Mouse (Mus musculus): ENCODE measurements around the gene Foxj3. TPM values are rescaled to one million over a fixed set of nuclear protein-coding genes. Genes with fewer than 3 reads are reported as not detected.

The Foxj3 gene
- total and polyA plus RNA-seq, 2 experiments: 6.2 to 6.7 TPM

- Histone ChIP-seq H3K9ac (ENCODE audit: low read depth, low read length) (no peak overlapping the region), H3K27ac (replicated peaks; ENCODE audit: insufficient read depth, low read depth, low read length) (no peak overlapping the region), H3K79me2 (ENCODE audit: control insufficient read depth, insufficient read depth, low read length) (no peaks in the 10 kb centered on the region), H3K4me1 (ENCODE audit: control insufficient read depth, insufficient read depth, low read length) (peaks cover 3% of the 10 kb centered on the region; the same call in 1 of the 2 replicates), H3K36me3 (ENCODE audit: control insufficient read depth, insufficient read depth, low read length) (peaks cover 6% of the 10 kb centered on the region), H3K27me3 (ENCODE audit: control insufficient read depth, insufficient read depth, low read length) (no peaks in the 10 kb centered on the region), H3K4me3 (ENCODE audit: insufficient read depth, low read depth, low read length) (no peak overlapping the region)
- DNase-seq (ENCODE audit: extremely low read depth, low read depth, low spot score): no peak
- no peak for TF ChIP-seq POLR2A (IDR thresholded peaks at IDR 0.05; ENCODE audit: extremely low read depth, insufficient read depth, low read length)
- no peak for TF ChIP-seq CTCF (IDR thresholded peaks at IDR 0.05; ENCODE audit: low read depth, low read length)
- WGBS: 71% methylated on average over 3 of the region's 3 CpGs
These were observed 97.1 kb downstream of the Foxj3 start for GRCm38 (mm10) chr4:119633948-119634347.

GRCm38 (mm10) chr4:119634908-119635660 lies 98.3 kb downstream of the Foxj3 start:
- Histone ChIP-seq H3K27ac (replicated peaks; ENCODE audit: insufficient read depth, low read depth, low read length) (no peak overlapping the region), H3K79me2 (ENCODE audit: control insufficient read depth, insufficient read depth, low read length) (no peaks in the 10 kb centered on the region), H3K9ac (ENCODE audit: low read depth, low read length) (no peak overlapping the region), H3K4me3 (ENCODE audit: insufficient read depth, low read depth, low read length) (no peak overlapping the region), H3K27me3 (ENCODE audit: control insufficient read depth, insufficient read depth, low read length) (no peaks in the 10 kb centered on the region), H3K4me1 (ENCODE audit: control insufficient read depth, insufficient read depth, low read length) (peaks cover 3% of the 10 kb centered on the region; the same call in 1 of the 2 replicates), H3K36me3 (ENCODE audit: control insufficient read depth, insufficient read depth, low read length) (no peaks in the 10 kb centered on the region)
- 84% methylated on average over 6 of the region's 6 CpGs for WGBS
- no peak for TF ChIP-seq CTCF (IDR thresholded peaks at IDR 0.05; ENCODE audit: low read depth, low read length)
- no peak for TF ChIP-seq POLR2A (IDR thresholded peaks at IDR 0.05; ENCODE audit: extremely low read depth, insufficient read depth, low read length)
- no peak for DNase-seq (ENCODE audit: extremely low read depth, low read depth, low spot score)

- Histone ChIP-seq H3K4me3 (ENCODE audit: insufficient read depth, low read depth, low read length) (no peak overlapping the region), H3K79me2 (ENCODE audit: control insufficient read depth, insufficient read depth, low read length) (no peaks in the 10 kb centered on the region), H3K4me1 (ENCODE audit: control insufficient read depth, insufficient read depth, low read length) (peaks cover 3% of the 10 kb centered on the region; the same call in 1 of the 2 replicates), H3K36me3 (ENCODE audit: control insufficient read depth, insufficient read depth, low read length) (no peaks in the 10 kb centered on the region), H3K27ac (replicated peaks; ENCODE audit: insufficient read depth, low read depth, low read length) (no peak overlapping the region), H3K27me3 (ENCODE audit: control insufficient read depth, insufficient read depth, low read length) (no peaks in the 10 kb centered on the region), H3K9ac (ENCODE audit: low read depth, low read length) (no peak overlapping the region)
- 85% methylated on average over 8 of the region's 8 CpGs for WGBS
- TF ChIP-seq CTCF (IDR thresholded peaks at IDR 0.05; ENCODE audit: low read depth, low read length) (no peak), POLR2A (IDR thresholded peaks at IDR 0.05; ENCODE audit: extremely low read depth, insufficient read depth, low read length) (no peak)
- DNase-seq (ENCODE audit: extremely low read depth, low read depth, low spot score): no peak
These were observed 98.9 kb downstream of the Foxj3 start for GRCm38 (mm10) chr4:119635686-119636085.

GRCm38 (mm10) chr4:119636731-119637130 lies 99.9 kb downstream of the Foxj3 start:
- H3K9ac ChIP-seq (ENCODE audit: low read depth, low read length): no peak overlapping the region
- H3K4me3 ChIP-seq (ENCODE audit: insufficient read depth, low read depth, low read length): no peak overlapping the region
- no peaks in the 10 kb centered on the region for H3K27me3 ChIP-seq (ENCODE audit: control insufficient read depth, insufficient read depth, low read length)
- no peaks in the 10 kb centered on the region for H3K79me2 ChIP-seq (ENCODE audit: control insufficient read depth, insufficient read depth, low read length)
- TF ChIP-seq CTCF (IDR thresholded peaks at IDR 0.05; ENCODE audit: low read depth, low read length): no peak
- no peak for TF ChIP-seq POLR2A (IDR thresholded peaks at IDR 0.05; ENCODE audit: extremely low read depth, insufficient read depth, low read length)
- no peak overlapping the region for H3K27ac ChIP-seq (replicated peaks; ENCODE audit: insufficient read depth, low read depth, low read length)
- 83% methylated on average over 7 of the region's 7 CpGs for WGBS
- no peaks in the 10 kb centered on the region for H3K4me1 ChIP-seq (ENCODE audit: control insufficient read depth, insufficient read depth, low read length)
- H3K36me3 ChIP-seq (ENCODE audit: control insufficient read depth, insufficient read depth, low read length): no peaks in the 10 kb centered on the region
- DNase-seq (ENCODE audit: extremely low read depth, low read depth, low spot score): no peak

GRCm38 (mm10) chr4:119637176-119637845 lies 100.5 kb downstream of the Foxj3 start, which contains the start of gene Guca2a:
Guca2a (plus strand) TSS chr4:119637704.
- H3K27ac ChIP-seq (replicated peaks; ENCODE audit: insufficient read depth, low read depth, low read length): no peak within 1 kb of the TSS
- DNase-seq (ENCODE audit: extremely low read depth, low read depth, low spot score): no peak
- 66% methylated on average over 4 of the region's 4 CpGs for WGBS
- no peaks in the 10 kb centered on the region for H3K4me1 ChIP-seq (ENCODE audit: control insufficient read depth, insufficient read depth, low read length)
- no peaks in the 10 kb centered on the region for H3K36me3 ChIP-seq (ENCODE audit: control insufficient read depth, insufficient read depth, low read length)
- TF ChIP-seq POLR2A (IDR thresholded peaks at IDR 0.05; ENCODE audit: extremely low read depth, insufficient read depth, low read length) (no peak), CTCF (IDR thresholded peaks at IDR 0.05; ENCODE audit: low read depth, low read length) (no peak)
- no peak within 1 kb of the TSS for H3K4me3 ChIP-seq (ENCODE audit: insufficient read depth, low read depth, low read length)
- H3K27me3 ChIP-seq (ENCODE audit: control insufficient read depth, insufficient read depth, low read length): no peaks in the 10 kb centered on the region
- H3K79me2 ChIP-seq (ENCODE audit: control insufficient read depth, insufficient read depth, low read length): no peaks in the 10 kb centered on the region
- H3K9ac ChIP-seq (ENCODE audit: low read depth, low read length): no peak within 1 kb of the TSS
